Mouse (Mus musculus) C2C12 (cell line): Measurements from ENCODE around the gene Gm20532.

ENCODE experiments used
- CEBPB ChIP-seq: IDR thresholded peaks from one replicate; pipeline ENCODE4 v1.6.1; 2011; ENCODE audit warnings: low read depth, mild to moderate bottlenecking, control low read depth, moderate library complexity
- CTCF ChIP-seq: IDR thresholded peaks from one replicate; pipeline ENCODE4 v1.5.1; 2011; ENCODE audit not compliant: control insufficient read depth, insufficient read depth, insufficient read length
- MAX ChIP-seq: IDR thresholded peaks from one replicate; pipeline ENCODE4 v1.6.1; 2011; ENCODE audit warnings: mild to moderate bottlenecking, control low read depth

DNA sequence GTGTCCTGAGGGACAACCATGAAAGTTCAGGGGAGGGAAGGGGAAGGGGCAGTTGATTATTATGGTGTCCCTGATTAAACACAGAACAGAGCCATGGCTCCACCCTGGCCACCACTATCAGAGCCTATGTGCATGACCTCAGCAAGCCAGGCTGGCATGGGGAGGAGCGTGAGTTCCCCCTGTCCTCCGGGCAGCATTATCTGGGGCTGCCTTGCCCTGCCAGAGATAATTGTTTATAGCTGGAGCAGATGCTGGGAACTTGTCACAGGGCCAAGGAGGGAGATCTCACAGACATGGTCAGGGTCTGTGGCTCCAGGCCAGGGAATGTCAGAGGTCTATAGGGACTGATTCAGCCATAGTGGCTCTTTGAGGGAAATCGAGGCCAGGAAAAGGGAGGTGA lies 35.7 kb upstream of the Gm20532 start:
- TF ChIP-seq CTCF (no peak), MAX (no peak), CEBPB (no peak)
